Mouse (Mus musculus): ENCODE data around the gene Klk5.

- TF ChIP-seq GATA1 (IDR thresholded peaks at IDR 0.05; ENCODE audit: borderline replicate concordance, low read length), result no peak
- no peak for TF ChIP-seq FLI1 (IDR thresholded peaks at IDR 0.05; ENCODE audit: low read length)
These were observed 49.6 kb downstream of the Klk5 start for GRCm38 (mm10) chr7:43891365-43891764.

All from megakaryocyte, embryonic 14.5 days (primary cell).